Mouse (Mus musculus) gastrocnemius, adult 18-20 months (tissue): ENCODE data around the gene Kcnn1. TPM values are rescaled to one million over a fixed set of nuclear protein-coding genes. Genes with fewer than 3 reads are reported as not detected.

ENCODE experiments used
- DNase-seq: peaks from one replicate; pipeline ENCODE4 v3.0.0; 2021; ENCODE audit warnings: low spot score
- total RNA-seq, 2 experiments: library from RNA; stranded (reverse); gene quantifications; 2 replicates each; pipeline ENCODE4 v1.2.3; 2021

Gene Kcnn1
- total RNA-seq, 2 experiments from 2014 or later: 18.2 to 21.1 TPM

- peak; percentile 73 for DNase-seq
These were observed 42.7 kb downstream of the Kcnn1 start for GRCm38 (mm10) chr8:70820101-70820935.

- peak; percentile 59 for DNase-seq
These were observed 46.4 kb downstream of the Kcnn1 start for GRCm38 (mm10) chr8:70816679-70817078.

- no peak for DNase-seq
These were observed 50.2 kb downstream of the Kcnn1 start for GRCm38 (mm10) chr8:70812885-70813284.

GRCm38 (mm10) chr8:70812055-70812454 lies 51.0 kb downstream of the Kcnn1 start:
- DNase-seq: no peak

- no peak for DNase-seq
These were observed 51.9 kb downstream of the Kcnn1 start for GRCm38 (mm10) chr8:70810962-70811680.

GRCm38 (mm10) chr8:70808955-70809701 lies 53.9 kb downstream of the Kcnn1 start:
- DNase-seq: no peak

- no peak for DNase-seq
These were observed 54.8 kb downstream of the Kcnn1 start, which contains the start of gene Il12rb1 for GRCm38 (mm10) chr8:70808239-70808638. Il12rb1 (plus strand) TSS chr8:70808449.

- no peak for DNase-seq
These were observed 55.8 kb downstream of the Kcnn1 start for GRCm38 (mm10) chr8:70807304-70807703.

- no peak for DNase-seq
These were observed 56.5 kb downstream of the Kcnn1 start for GRCm38 (mm10) chr8:70806541-70806940.

GRCm38 (mm10) chr8:70804481-70805206 lies 58.4 kb downstream of the Kcnn1 start, which contains the start of gene Mast3:
Mast3 (minus strand) TSS chr8:70805054.
- peak; percentile 89 for DNase-seq

- DNase-seq: peak; percentile 47
These were observed 59.1 kb downstream of the Kcnn1 start for GRCm38 (mm10) chr8:70803761-70804480.

GRCm38 (mm10) chr8:70802786-70803510 lies 60.1 kb downstream of the Kcnn1 start:
- no peak for DNase-seq

- no peak for DNase-seq
These were observed 61.2 kb downstream of the Kcnn1 start for GRCm38 (mm10) chr8:70801830-70802229.

- no peak for DNase-seq
These were observed 61.9 kb downstream of the Kcnn1 start for GRCm38 (mm10) chr8:70801156-70801555.

GRCm38 (mm10) chr8:70800648-70801047 lies 62.4 kb downstream of the Kcnn1 start:
- DNase-seq: no peak

- peak; percentile 75 for DNase-seq
These were observed 64.8 kb downstream of the Kcnn1 start for GRCm38 (mm10) chr8:70798281-70798680.

- DNase-seq: peak; percentile 88
These were observed 65.7 kb downstream of the Kcnn1 start for GRCm38 (mm10) chr8:70797081-70798070.

GRCm38 (mm10) chr8:70796403-70797080 lies 66.5 kb downstream of the Kcnn1 start:
- no peak for DNase-seq
